Mouse (Mus musculus) liver, embryonic 12.5 days (tissue): ENCODE results near the gene Tmprss6. TPM values are rescaled to one million over a fixed set of nuclear protein-coding genes. Genes with fewer than 3 reads are reported as not detected.
A peak's percentile ranks its signal among the peaks of the same experiment; 100 is the strongest.

Experiments used
- ATAC-seq: fragments of 200-750 bp; cut with Nextera tagmentation; 2 replicates; pipeline ENCODE4 v1.8.0; 2017; ENCODE audit warnings: moderate number of reproducible peaks, mild to moderate bottlenecking, moderate library complexity
- H3K27ac ChIP-seq: fragments of 300-500 bp; sonication (generic); 2 replicates; pipeline ENCODE4 v1.5.1; 2016; ENCODE audit warnings: mild to moderate bottlenecking
- H3K27me3 ChIP-seq: fragments of 300-500 bp; sonication (generic); replicated peaks from 2 replicates; pipeline ENCODE4 v1.6.1; 2016; ENCODE audit warnings: mild to moderate bottlenecking, moderate library complexity
- H3K36me3 ChIP-seq: fragments of 300-500 bp; sonication (generic); 2 replicates; pipeline ENCODE4 v1.6.1; 2016; ENCODE audit warnings: mild to moderate bottlenecking, moderate library complexity
- H3K4me1 ChIP-seq: fragments of 300-500 bp; sonication (generic); 2 replicates; pipeline ENCODE4 v1.6.1; 2016
- H3K4me2 ChIP-seq: fragments of 300-500 bp; sonication (generic); 2 replicates; pipeline ENCODE4 v1.6.1; 2016; ENCODE audit warnings: mild to moderate bottlenecking, moderate library complexity
- H3K4me3 ChIP-seq: fragments of 300-500 bp; sonication (generic); 2 replicates; pipeline ENCODE4 v1.5.1; 2016; ENCODE audit warnings: mild to moderate bottlenecking, moderate library complexity
- H3K9ac ChIP-seq: fragments of 300-500 bp; sonication (generic); 2 replicates; pipeline ENCODE4 v1.6.1; 2016; ENCODE audit warnings: mild to moderate bottlenecking, moderate library complexity
- H3K9me3 ChIP-seq: fragments of 300-500 bp; sonication (generic); replicated peaks from 2 replicates; pipeline ENCODE4 v1.6.1; 2016; ENCODE audit warnings: mild to moderate bottlenecking, moderate library complexity
- WGBS: fragments of 180-500 bp; shearing (Covaris S2); methylation state at CpG from one replicate; pipeline ENCODE4 v1.1.7; 2016; ENCODE audit not compliant: insufficient replicate concordance; 5-methylcytosine and 5-hydroxymethylcytosine counted together
- polyA plus RNA-seq: library from polyadenylated mRNA; unstranded; fragments of >200 nt; fragmentation: Nextera tagmentation; extraction: Ambion mirVana; gene quantifications from 2 replicates; pipeline ENCODE4 v1.2.1, GENCODE M21; 2016

Gene Tmprss6
- polyA plus RNA-seq, result 5.9 and 6.7 TPM in 2 replicates

- Histone ChIP-seq H3K4me3 (0 out of 2 replicates have a peak within 1 kb of the TSS, but pooled peaks have one; percentile 2), H3K9ac (no peak within 1 kb of the TSS), H3K36me3 (no peaks in the 10 kb centered on the region), H3K4me2 (peak within 1 kb of the TSS; percentile 27), H3K4me1 (peaks cover 13% of the 10 kb centered on the region; the same call in 1 of the 2 replicates), H3K9me3 (no peaks in the 10 kb centered on the region), H3K27me3 (peaks cover 16% of the 10 kb centered on the region; the same call in 1 of the 2 replicates), H3K27ac (peak within 1 kb of the TSS; percentile 46)
- WGBS, result 55% methylated on average over 7 of the region's 7 CpGs
- ATAC-seq, result peak; percentile 51; the same call in 1 of the 2 replicates
These were observed at the start of gene Tmprss6 for GRCm38 (mm10) chr15:78468379-78468937. Gene Tmprss6 (minus strand): TSS chr15:78468634.

- H3K4me2 ChIP-seq, result no peak overlapping the region
- no peak for ATAC-seq
- WGBS, result 55% methylated on average over 7 of the region's 7 CpGs
- H3K36me3 ChIP-seq, result no peaks in the 10 kb centered on the region
- H3K27me3 ChIP-seq, result no peaks in the 10 kb centered on the region
- H3K9ac ChIP-seq, result no peak overlapping the region
- no peak overlapping the region for H3K4me3 ChIP-seq
- H3K9me3 ChIP-seq, result no peaks in the 10 kb centered on the region
- 0 out of 2 replicates have a peak, but pooled peaks cover 5% of the 10 kb centered on the region for H3K4me1 ChIP-seq
- H3K27ac ChIP-seq, result no peak overlapping the region
These were observed 49.8 kb upstream of the Tmprss6 start for GRCm38 (mm10) chr15:78518221-78518620.

- H3K36me3 ChIP-seq, result no peaks in the 10 kb centered on the region
- peaks cover 17% of the 10 kb centered on the region for H3K4me1 ChIP-seq
- H3K27ac ChIP-seq, result no peak overlapping the region
- ATAC-seq, result no peak
- no peak overlapping the region for H3K4me3 ChIP-seq
- no peak overlapping the region for H3K4me2 ChIP-seq
- H3K27me3 ChIP-seq, result no peaks in the 10 kb centered on the region
- H3K9me3 ChIP-seq, result no peaks in the 10 kb centered on the region
- no peak overlapping the region for H3K9ac ChIP-seq
- 30% methylated on average over 6 of the region's 6 CpGs for WGBS
These were observed 47.3 kb upstream of the Tmprss6 start for GRCm38 (mm10) chr15:78515759-78516158.

- WGBS, result 22% methylated on average over 7 of the region's 7 CpGs
- H3K9ac ChIP-seq, result no peak overlapping the region
- H3K36me3 ChIP-seq, result no peaks in the 10 kb centered on the region
- H3K27ac ChIP-seq, result no peak overlapping the region
- no peaks in the 10 kb centered on the region for H3K27me3 ChIP-seq
- H3K4me1 ChIP-seq, result peaks cover 26% of the 10 kb centered on the region
- no peaks in the 10 kb centered on the region for H3K9me3 ChIP-seq
- ATAC-seq, result no peak
- no peak overlapping the region for H3K4me2 ChIP-seq
- no peak overlapping the region for H3K4me3 ChIP-seq
These were observed 46.1 kb upstream of the Tmprss6 start for GRCm38 (mm10) chr15:78514393-78515146.

- Histone ChIP-seq H3K9ac (no peak overlapping the region), H3K4me2 (no peak overlapping the region), H3K27me3 (no peaks in the 10 kb centered on the region), H3K36me3 (no peaks in the 10 kb centered on the region), H3K9me3 (no peaks in the 10 kb centered on the region), H3K4me1 (peaks cover 26% of the 10 kb centered on the region), H3K4me3 (no peak overlapping the region), H3K27ac (no peak overlapping the region)
- 74% methylated on average over 14 of the region's 14 CpGs for WGBS
- ATAC-seq, result no peak
These were observed 44.6 kb upstream of the Tmprss6 start for GRCm38 (mm10) chr15:78513019-78513418.

- no peaks in the 10 kb centered on the region for H3K9me3 ChIP-seq
- peak overlapping the region; percentile 14; the same call in 1 of the 2 replicates for H3K27ac ChIP-seq
- H3K4me2 ChIP-seq, result no peak overlapping the region
- H3K4me3 ChIP-seq, result no peak overlapping the region
- H3K4me1 ChIP-seq, result peaks cover 26% of the 10 kb centered on the region
- H3K27me3 ChIP-seq, result no peaks in the 10 kb centered on the region
- no peaks in the 10 kb centered on the region for H3K36me3 ChIP-seq
- 56% methylated on average over 7 of the region's 7 CpGs for WGBS
- H3K9ac ChIP-seq, result no peak overlapping the region
- peak; percentile 28; the same call in 1 of the 2 replicates for ATAC-seq
These were observed 43.5 kb upstream of the Tmprss6 start for GRCm38 (mm10) chr15:78511951-78512350.

GRCm38 (mm10) chr15:78510736-78511135, 42.3 kb upstream of the Tmprss6 start:
- Histone ChIP-seq H3K27ac (no peak overlapping the region), H3K9ac (no peak overlapping the region), H3K4me2 (no peak overlapping the region), H3K4me3 (no peak overlapping the region), H3K4me1 (peaks cover 26% of the 10 kb centered on the region), H3K9me3 (no peaks in the 10 kb centered on the region), H3K27me3 (no peaks in the 10 kb centered on the region), H3K36me3 (no peaks in the 10 kb centered on the region)
- WGBS, result 68% methylated on average over 6 of the region's 6 CpGs
- no peak for ATAC-seq

- H3K27me3 ChIP-seq, result no peaks in the 10 kb centered on the region
- no peak overlapping the region for H3K4me2 ChIP-seq
- no peak for ATAC-seq
- H3K4me1 ChIP-seq, result peaks cover 26% of the 10 kb centered on the region
- WGBS, result 42% methylated on average over 8 of the region's 8 CpGs
- no peak overlapping the region for H3K4me3 ChIP-seq
- no peak overlapping the region for H3K9ac ChIP-seq
- H3K36me3 ChIP-seq, result no peaks in the 10 kb centered on the region
- H3K27ac ChIP-seq, result no peak overlapping the region
- H3K9me3 ChIP-seq, result 0 out of 2 replicates have a peak, but pooled peaks cover under 1% of the 10 kb centered on the region
These were observed 41.7 kb upstream of the Tmprss6 start for GRCm38 (mm10) chr15:78510121-78510576.

- H3K9me3 ChIP-seq, result 0 out of 2 replicates have a peak, but pooled peaks cover 5% of the 10 kb centered on the region
- H3K4me2 ChIP-seq, result no peak overlapping the region
- H3K27me3 ChIP-seq, result no peaks in the 10 kb centered on the region
- H3K9ac ChIP-seq, result no peak overlapping the region
- no peak for ATAC-seq
- H3K4me3 ChIP-seq, result no peak overlapping the region
- 59% methylated on average over 12 of the region's 12 CpGs for WGBS
- no peaks in the 10 kb centered on the region for H3K36me3 ChIP-seq
- H3K27ac ChIP-seq, result no peak overlapping the region
- peaks cover 25% of the 10 kb centered on the region for H3K4me1 ChIP-seq
These were observed 41.0 kb upstream of the Tmprss6 start for GRCm38 (mm10) chr15:78509297-78509899.

GRCm38 (mm10) chr15:78508443-78508842, 40.0 kb upstream of the Tmprss6 start:
- H3K9ac ChIP-seq, result no peak overlapping the region
- peaks cover 21% of the 10 kb centered on the region for H3K4me1 ChIP-seq
- 0 out of 2 replicates have a peak, but pooled peaks cover 5% of the 10 kb centered on the region for H3K9me3 ChIP-seq
- H3K36me3 ChIP-seq, result no peaks in the 10 kb centered on the region
- no peaks in the 10 kb centered on the region for H3K27me3 ChIP-seq
- WGBS, result 62% methylated on average over 7 of the region's 7 CpGs
- no peak overlapping the region for H3K4me3 ChIP-seq
- no peak overlapping the region for H3K4me2 ChIP-seq
- no peak overlapping the region for H3K27ac ChIP-seq
- no peak for ATAC-seq

- Histone ChIP-seq H3K27ac (no peak overlapping the region), H3K27me3 (no peaks in the 10 kb centered on the region), H3K4me3 (no peak overlapping the region), H3K9me3 (0 out of 2 replicates have a peak, but pooled peaks cover 5% of the 10 kb centered on the region), H3K4me1 (peaks cover 9% of the 10 kb centered on the region; the same call in 1 of the 2 replicates), H3K36me3 (no peaks in the 10 kb centered on the region), H3K9ac (no peak overlapping the region), H3K4me2 (no peak overlapping the region)
- ATAC-seq, result no peak
- 50% methylated on average over 3 of the region's 3 CpGs for WGBS
These were observed 37.1 kb upstream of the Tmprss6 start for GRCm38 (mm10) chr15:78505541-78505940.

- Histone ChIP-seq H3K36me3 (no peaks in the 10 kb centered on the region), H3K27ac (no peak overlapping the region), H3K9me3 (0 out of 2 replicates have a peak, but pooled peaks cover 5% of the 10 kb centered on the region), H3K9ac (no peak overlapping the region), H3K4me1 (peaks cover 1% of the 10 kb centered on the region; the same call in 1 of the 2 replicates), H3K4me2 (no peak overlapping the region), H3K4me3 (no peak overlapping the region), H3K27me3 (no peaks in the 10 kb centered on the region)
- ATAC-seq, result no peak
- 72% methylated on average over 5 of the region's 5 CpGs for WGBS
These were observed 36.4 kb upstream of the Tmprss6 start for GRCm38 (mm10) chr15:78504816-78505215.
